In the genomic region with DNA sequence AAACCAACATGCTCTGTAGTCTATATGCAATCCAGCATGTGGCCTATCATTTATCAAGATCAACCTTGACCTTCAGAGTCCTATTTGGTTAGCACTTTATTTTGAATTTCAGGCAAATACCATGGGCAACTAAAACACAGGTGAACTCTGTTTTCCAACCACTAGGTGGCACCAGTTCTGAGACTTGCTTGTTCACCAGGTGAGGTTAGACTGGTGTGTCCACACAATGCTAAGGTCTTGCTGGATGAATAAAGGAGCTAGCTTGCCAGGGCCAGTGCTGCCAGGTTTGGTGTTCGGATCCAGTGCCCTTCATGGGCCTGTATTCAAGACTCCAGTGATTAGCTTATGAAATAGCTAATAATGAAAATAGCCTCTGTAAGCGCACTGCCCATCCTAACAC, we compare ENCODE assay signal across 8 mouse cellular contexts. TPM values are rescaled to one million over a fixed set of nuclear protein-coding genes. Genes with fewer than 3 reads are reported as not detected.
A peak's percentile ranks its signal among the peaks of the same experiment; 100 is the strongest.
DNase-seq lines count a peak whose midpoint lies in the region; ATAC-seq and TF ChIP-seq lines count a peak whose summit lies in the region.

No protein-coding gene starts in this region.

- no peak overlapping the region for H3K9ac ChIP-seq in embryonic facial prominence, embryonic 11.5 days (replicated peaks; ENCODE audit: low read length)

- DNase-seq in frontal cortex, postnatal 36 days (ENCODE audit: low spot score in 2 of 2): peak; percentile 44 to 59
- peak; percentile 57 for DNase-seq in CD4-positive helper T cell, adult 2 months (ENCODE audit: low read depth, low spot score)
- peak; percentile 82 for DNase-seq in embryonic facial prominence, embryonic 11.5 days (ENCODE audit: low spot score)
- peak; percentile 47 to 61 for DNase-seq in kidney, adult 8-10 months
- DNase-seq in lung, adult 2 months: peak; percentile 43
- DNase-seq in spleen, postnatal 10 days (ENCODE audit: low spot score in 2 of 2): peak; percentile 53 to 72

- H3K9me3 ChIP-seq in embryonic facial prominence, embryonic 11.5 days (replicated peaks; ENCODE audit: control insufficient read depth, low read length): no peaks in the 10 kb centered on the region

- H3K4me3 ChIP-seq in bone marrow, adult 2 months (replicated peaks; ENCODE audit: control insufficient read depth, low read depth, low read length): no peak overlapping the region
- H3K4me3 ChIP-seq in embryonic facial prominence, embryonic 11.5 days (ENCODE audit: low read depth, low read length): no peak overlapping the region
- no peak overlapping the region for H3K4me3 ChIP-seq in lung, adult 2 months (replicated peaks; ENCODE audit: extremely low read depth, low read depth, low read length)

- H3K4me2 ChIP-seq in embryonic facial prominence, embryonic 11.5 days (ENCODE audit: low read depth, low read length): no peak overlapping the region

- ATAC-seq in frontal cortex, adult (ENCODE audit: low TSS enrichment): no peak
- ATAC-seq in embryonic facial prominence, embryonic 11.5 days (replicated peaks; ENCODE audit: insufficient number of reproducible peaks, low FRiP score, low TSS enrichment, low read depth): no peak

- no peaks in the 10 kb centered on the region for H3K27me3 ChIP-seq in embryonic facial prominence, embryonic 11.5 days (ENCODE audit: control insufficient read depth, insufficient read depth, low read length)

- H3K4me1 ChIP-seq in bone marrow, adult 2 months (ENCODE audit: control insufficient read depth, insufficient read depth, low read length): no peaks in the 10 kb centered on the region
- no peaks in the 10 kb centered on the region for H3K4me1 ChIP-seq in embryonic facial prominence, embryonic 11.5 days (ENCODE audit: control insufficient read depth, insufficient read depth, low read length)
- peaks cover 2% of the 10 kb centered on the region; the same call in 1 of the 2 replicates for H3K4me1 ChIP-seq in lung, adult 2 months (ENCODE audit: control insufficient read depth, insufficient read depth, low read length)

- peak; percentile 51 for TF ChIP-seq CTCF in bone marrow, adult 2 months (IDR thresholded peaks at IDR 0.05; ENCODE audit: control insufficient read depth, insufficient read depth, low read length)
- peak; percentile 30 for TF ChIP-seq CTCF in lung, adult 2 months (IDR thresholded peaks at IDR 0.05; ENCODE audit: insufficient read depth, low read length)

- H3K27ac ChIP-seq in bone marrow, adult 2 months (ENCODE audit: control insufficient read depth, insufficient read depth, low read depth, low read length, poor library complexity): no peak overlapping the region
- H3K27ac ChIP-seq in embryonic facial prominence, embryonic 11.5 days (replicated peaks; ENCODE audit: low read depth, low read length): no peak overlapping the region

- TF ChIP-seq POLR2A in bone marrow, adult 2 months (IDR thresholded peaks at IDR 0.05; ENCODE audit: borderline replicate concordance, control insufficient read depth, low read depth, low read length): no peak
- TF ChIP-seq POLR2A in lung, adult 2 months (IDR thresholded peaks at IDR 0.05; ENCODE audit: borderline replicate concordance, extremely low read depth, low read depth, low read length): no peak

- no peaks in the 10 kb centered on the region for H3K36me3 ChIP-seq in embryonic facial prominence, embryonic 11.5 days (replicated peaks; ENCODE audit: control insufficient read depth, insufficient read depth, low read depth, low read length)

- WGBS in bone marrow, adult 2 months: 67% methylated on average over 2 of the region's 2 CpGs
- WGBS in embryonic facial prominence, embryonic 11.5 days: 80% methylated on average over 2 of the region's 2 CpGs
- WGBS in lung, adult 2 months: 69% methylated on average over 2 of the region's 2 CpGs

RNA-seq across cellular contexts. Expression of a gene that starts 10.9 kb away (rescaled TPM):
- polyA plus RNA-seq in bone marrow, adult 2 months (2011; ENCODE audit: insufficient read depth, insufficient read length, low replicate concordance, missing spikeins): 2.0 and 3.3 TPM in 2 replicates
- polyA plus RNA-seq in embryonic facial prominence, embryonic 11.5 days (2014; fragmentation: Nextera tagmentation; extraction: Ambion mirVana): 0.35 and 1.4 TPM in 2 replicates
- 0.05 and 0.22 TPM in 2 replicates for polyA plus RNA-seq in lung, adult 2 months (2012; rRNA removed)

RNA-seq across cellular contexts. Expression of a gene that starts 40.1 kb away (rescaled TPM):
- 20.4 and 22.5 TPM in 2 replicates for polyA plus RNA-seq in bone marrow, adult 2 months (2011; ENCODE audit: insufficient read depth, insufficient read length, low replicate concordance, missing spikeins)
- polyA plus RNA-seq in embryonic facial prominence, embryonic 11.5 days (2014; fragmentation: Nextera tagmentation; extraction: Ambion mirVana): 36.6 and 38.4 TPM in 2 replicates
- polyA plus RNA-seq in lung, adult 2 months (2012; rRNA removed): 45.4 and 60.4 TPM in 2 replicates
